ENCODE assay signal across 9 mouse cellular contexts in genomic region chr14:121059266-121059665, GRCm38 (mm10). TPM values are rescaled to one million over a fixed set of nuclear protein-coding genes. Genes with fewer than 3 reads are reported as not detected.
DNase-seq lines count a peak whose midpoint lies in the region; ATAC-seq and TF ChIP-seq lines count a peak whose summit lies in the region.
"Had no signal": no experiment of that assay in that cellular context is flagged by ENCODE, and none has a peak within 500 bp of the region (broad histone marks: within the 10 kb centered on the region; RNA-seq: fewer than 3 reads in every experiment).

No protein-coding gene starts in this region.

- H3K4me2 ChIP-seq in liver, postnatal 0 days (ENCODE audit: low read depth, low read length) = no peak overlapping the region

- DNase-seq in cerebellum, adult 18-20 months = peak; percentile 40 to 49
- DNase-seq in cerebellum, adult 9-10 months = no peak
- peak; percentile 83 to 87 for DNase-seq in adrenal gland, postnatal 36 days
- peak; percentile 61 to 70 for DNase-seq in gastrocnemius, postnatal 36 days
- DNase-seq in kidney, adult 8-10 months = peak; percentile 65 to 66
- DNase-seq in spleen, postnatal 10 days (ENCODE audit: low spot score in 2 of 2) = no peak
- no peak for DNase-seq in liver, postnatal 0 days
- DNase-seq in layer of hippocampus, postnatal 36 days = no peak

- ATAC-seq in liver, postnatal 0 days = no peak

- no peak overlapping the region for H3K9ac ChIP-seq in liver, postnatal 0 days (replicated peaks)

- TF ChIP-seq CTCF in liver, postnatal 0 days (IDR thresholded peaks at IDR 0.05; ENCODE audit: low read depth) = no peak

- H3K4me3 ChIP-seq in liver, postnatal 0 days (ENCODE audit: low read depth, low read length) = no peak overlapping the region

- no peak for TF ChIP-seq EP300 in liver, postnatal 0 days (IDR thresholded peaks at IDR 0.05; ENCODE audit: low read depth)

- intact Hi-C loops in gastrocnemius, postnatal 36 days (cut with DNase I) = no loop called here

- H3K27ac ChIP-seq in liver, postnatal 0 days (ENCODE audit: low read depth) = no peak overlapping the region
- H3K27ac ChIP-seq: macrophage had no signal

- H3K27me3 ChIP-seq in liver, postnatal 0 days (ENCODE audit: insufficient read depth, low read length) = no peaks in the 10 kb centered on the region

- H3K4me1 ChIP-seq in liver, postnatal 0 days (ENCODE audit: insufficient read depth) = no peaks in the 10 kb centered on the region; the same call in 1 of the 2 replicates

- no peaks in the 10 kb centered on the region for H3K36me3 ChIP-seq in liver, postnatal 0 days (replicated peaks; ENCODE audit: insufficient read depth, low read length)

- WGBS in liver, postnatal 0 days (ENCODE audit: insufficient replicate concordance) = 77% methylated on average over 10 of the region's 10 CpGs

- H3K9me3 ChIP-seq in liver, postnatal 0 days (ENCODE audit: low read length) = no peaks in the 10 kb centered on the region

RNA-seq across cellular contexts. Expression of gene Farp1, which starts 24.3 kb away (rescaled TPM):
- total RNA-seq in adrenal gland, postnatal 36 days (2021) = 10 to 100 TPM; 17.2 to 25.1 TPM
- 1 to 10 TPM; 4.2 to 6.0 TPM for total RNA-seq in gastrocnemius, postnatal 36 days (2021)
- 2.0 and 2.3 TPM in 2 replicates for polyA plus RNA-seq in liver, postnatal 0 days (2015; fragmentation: Nextera tagmentation; extraction: Ambion mirVana)
- 100 to 1,000 TPM in 1 of 2 experiments, 10 to 100 TPM in 1; 91.6 to 115 TPM for total RNA-seq in layer of hippocampus, postnatal 36 days (2021)

Comparison
In these comparisons a context has a peak if more than half of its experiments do, and no peak if none do; other contexts are left out.
1. DNase-seq: peak in cerebellum, adult 18-20 months (2 of 2), adrenal gland, postnatal 36 days (2 of 2), gastrocnemius, postnatal 36 days (2 of 2) and kidney, adult 8-10 months (2 of 2); none in cerebellum, adult 9-10 months (single experiment), spleen, postnatal 10 days (0 of 2), liver, postnatal 0 days (single experiment) and layer of hippocampus, postnatal 36 days (0 of 2).